Mouse (Mus musculus): ENCODE data around the gene Trappc13.

The Trappc13 gene

DNA sequence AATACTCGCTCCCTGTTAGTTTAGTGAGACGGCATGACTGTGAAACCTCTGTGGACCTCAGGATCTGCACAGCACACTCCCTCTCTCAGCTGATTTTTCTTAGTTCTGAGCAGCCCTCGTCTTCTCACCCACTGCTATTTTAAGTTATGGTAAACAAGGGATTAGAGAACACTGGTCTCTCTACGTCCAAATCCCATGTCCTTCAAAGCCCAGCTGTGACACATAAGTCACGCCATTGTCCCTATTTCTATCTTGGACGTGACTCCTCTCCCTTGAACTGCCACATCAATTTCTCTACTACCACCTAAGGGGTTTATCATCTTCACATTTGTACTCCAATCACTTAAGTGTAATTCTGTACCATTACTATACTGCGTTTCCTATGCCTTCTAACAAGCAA, 82.3 kb downstream of the Trappc13 start:
- no peak for TF ChIP-seq GATA4 (IDR thresholded peaks at IDR 0.05; ENCODE audit: insufficient replicate concordance, low read length)

DNA sequence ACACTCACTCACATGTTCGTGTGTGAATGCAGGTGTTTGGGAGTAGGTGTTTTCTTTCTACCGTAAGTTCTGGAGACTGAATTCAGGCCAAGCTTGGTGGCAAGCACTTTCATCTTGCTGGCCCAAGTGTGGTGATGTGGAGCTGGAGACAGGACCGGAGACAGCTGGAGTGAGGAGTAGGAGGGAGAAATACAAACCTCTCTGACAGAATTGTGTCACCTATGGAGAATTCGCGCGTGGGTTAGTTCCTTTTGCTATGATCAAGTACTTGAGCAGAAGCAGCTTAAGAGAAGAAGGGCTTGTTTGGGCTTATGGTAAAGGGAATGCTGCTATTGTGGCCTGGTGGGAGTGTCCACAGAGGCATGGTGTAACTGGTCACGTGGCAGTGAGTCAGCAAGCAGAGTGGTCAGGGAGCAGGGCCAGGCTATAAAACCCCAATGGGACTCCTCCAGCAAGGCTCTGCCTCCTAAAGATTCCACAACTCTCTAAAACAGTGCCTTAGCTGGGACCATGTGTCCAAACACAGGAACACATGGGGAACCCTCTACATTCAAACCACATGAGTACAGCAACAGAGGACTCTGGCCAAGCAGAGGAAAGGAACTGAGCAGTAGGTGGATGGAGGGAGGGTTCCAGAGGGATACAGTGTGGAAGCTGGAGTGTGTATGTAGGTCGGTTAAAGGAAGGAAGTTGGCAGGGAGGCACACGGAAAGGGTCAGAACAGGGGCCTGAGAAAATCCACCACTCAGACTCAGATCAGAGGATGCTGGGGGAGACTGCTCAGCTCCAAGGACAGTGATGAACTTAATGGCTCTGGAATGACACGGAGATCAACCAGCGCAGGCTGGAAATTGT, 83.5 kb downstream of the Trappc13 start:
- no peak for TF ChIP-seq GATA4 (IDR thresholded peaks at IDR 0.05; ENCODE audit: insufficient replicate concordance, low read length)
